Mouse (Mus musculus): Measurements from ENCODE around the gene Rem1. TPM values are rescaled to one million over a fixed set of nuclear protein-coding genes. Genes with fewer than 3 reads are reported as not detected.

The Rem1 gene
- polyA plus RNA-seq, 1 experiment from 2014 or later, result 0.26 TPM

Other genes with a start within 250 kb of the Rem1 start
- 16.3 and 19.3 TPM in 2 replicates for gene Sox12, start 228.9 kb upstream of the Rem1 start, polyA plus RNA-seq (2016; fragmentation: Nextera tagmentation; extraction: Ambion mirVana)
- 55.2 and 55.9 TPM in 2 replicates for gene Zcchc3, start 211.9 kb upstream of the Rem1 start, polyA plus RNA-seq (2016; fragmentation: Nextera tagmentation; extraction: Ambion mirVana)
- 1.2 and 1.7 TPM in 2 replicates for gene 6820408C15Rik, start 211.4 kb upstream of the Rem1 start, polyA plus RNA-seq (2016; fragmentation: Nextera tagmentation; extraction: Ambion mirVana)
- not detected in 2 replicates for gene Defb23, start 162.3 kb upstream of the Rem1 start, polyA plus RNA-seq (2016; fragmentation: Nextera tagmentation; extraction: Ambion mirVana)
- gene Defb20, start 149.9 kb upstream of the Rem1 start, polyA plus RNA-seq (2016; fragmentation: Nextera tagmentation; extraction: Ambion mirVana), result not detected in 2 replicates
- gene Defb22, start 136.8 kb upstream of the Rem1 start, polyA plus RNA-seq (2016; fragmentation: Nextera tagmentation; extraction: Ambion mirVana), result not detected in 2 replicates
- gene Defb26, start 115.3 kb upstream of the Rem1 start, polyA plus RNA-seq (2016; fragmentation: Nextera tagmentation; extraction: Ambion mirVana), result not detected in 2 replicates
- not detected in 2 replicates for gene Defb28, start 108.7 kb upstream of the Rem1 start, polyA plus RNA-seq (2016; fragmentation: Nextera tagmentation; extraction: Ambion mirVana)
- gene Defb29, start 86.9 kb upstream of the Rem1 start, polyA plus RNA-seq (2016; fragmentation: Nextera tagmentation; extraction: Ambion mirVana), result not detected in 2 replicates
- not detected in 2 replicates for gene Gm17416, start 57.6 kb upstream of the Rem1 start, polyA plus RNA-seq (2016; fragmentation: Nextera tagmentation; extraction: Ambion mirVana)
- not detected in 2 replicates for gene Defb21, start 54.2 kb upstream of the Rem1 start, polyA plus RNA-seq (2016; fragmentation: Nextera tagmentation; extraction: Ambion mirVana)
- not detected in 2 replicates for gene Defb19, start 46.6 kb upstream of the Rem1 start, polyA plus RNA-seq (2016; fragmentation: Nextera tagmentation; extraction: Ambion mirVana)
- gene Defb45, start 27.6 kb upstream of the Rem1 start, polyA plus RNA-seq (2016; fragmentation: Nextera tagmentation; extraction: Ambion mirVana), result not detected in 2 replicates
- not detected in 2 replicates for gene Defb36, start 22.6 kb upstream of the Rem1 start, polyA plus RNA-seq (2016; fragmentation: Nextera tagmentation; extraction: Ambion mirVana)
- not detected in 2 replicates for gene Defb25, start 3.9 kb upstream of the Rem1 start, polyA plus RNA-seq (2016; fragmentation: Nextera tagmentation; extraction: Ambion mirVana)
- 128 and 131 TPM in 2 replicates for gene H13, start 42.5 kb downstream of the Rem1 start, polyA plus RNA-seq (2016; fragmentation: Nextera tagmentation; extraction: Ambion mirVana)
- gene Mcts2, start 60.1 kb downstream of the Rem1 start, polyA plus RNA-seq (2016; fragmentation: Nextera tagmentation; extraction: Ambion mirVana), result 39.5 and 41.2 TPM in 2 replicates
- gene Id1, start 109.3 kb downstream of the Rem1 start, polyA plus RNA-seq (2016; fragmentation: Nextera tagmentation; extraction: Ambion mirVana), result 37.9 and 48.5 TPM in 2 replicates
- gene Cox4i2, start 127.2 kb downstream of the Rem1 start, polyA plus RNA-seq (2016; fragmentation: Nextera tagmentation; extraction: Ambion mirVana), result 3.1 and 3.6 TPM in 2 replicates
- 159 and 164 TPM in 2 replicates for gene Bcl2l1, start 204.8 kb downstream of the Rem1 start, polyA plus RNA-seq (2016; fragmentation: Nextera tagmentation; extraction: Ambion mirVana)
- gene Tpx2, start 221.0 kb downstream of the Rem1 start, polyA plus RNA-seq (2016; fragmentation: Nextera tagmentation; extraction: Ambion mirVana), result 133 and 156 TPM in 2 replicates